Mouse (Mus musculus) heart, embryonic 11.5 days (tissue): ENCODE data around the gene Frmpd1. TPM values are rescaled to one million over a fixed set of nuclear protein-coding genes. Genes with fewer than 3 reads are reported as not detected.
A peak's percentile ranks its signal among the peaks of the same experiment; 100 is the strongest.

ENCODE experiments used
- ATAC-seq: fragments of 200-750 bp; cut with Nextera tagmentation; replicated peaks from 2 replicates; pipeline ENCODE4 v1.8.0; 2017; ENCODE audit warnings: moderate library complexity; ENCODE audit not compliant: insufficient number of reproducible peaks, low FRiP score, low TSS enrichment
- H3K27ac ChIP-seq: fragments of 300-500 bp; sonication (generic); 2 replicates; pipeline ENCODE4 v1.5.1; 2014; ENCODE audit warnings: mild to moderate bottlenecking, low read depth, low read length
- H3K27me3 ChIP-seq: fragments of 300-500 bp; sonication (generic); 2 replicates; pipeline ENCODE4 v1.6.1; 2014; ENCODE audit warnings: mild to moderate bottlenecking, low read length, mixed read lengths; ENCODE audit not compliant: control insufficient read depth, insufficient read depth
- H3K36me3 ChIP-seq: fragments of 300-500 bp; sonication (generic); 2 replicates; pipeline ENCODE4 v1.6.1; 2014; ENCODE audit warnings: mild to moderate bottlenecking, low read length, moderate library complexity, mixed read lengths; ENCODE audit not compliant: control insufficient read depth, insufficient read depth
- H3K4me1 ChIP-seq: fragments of 300-500 bp; sonication (generic); 2 replicates; pipeline ENCODE4 v1.6.1; 2014; ENCODE audit warnings: low read length; ENCODE audit not compliant: control insufficient read depth, insufficient read depth
- H3K4me2 ChIP-seq: fragments of 300-500 bp; sonication (generic); 2 replicates; pipeline ENCODE4 v1.6.1; 2014; ENCODE audit warnings: mild to moderate bottlenecking, moderate library complexity
- H3K4me3 ChIP-seq: fragments of 300-500 bp; sonication (generic); 2 replicates; pipeline ENCODE4 v1.5.1; 2014; ENCODE audit warnings: low read depth, low read length
- H3K9ac ChIP-seq: fragments of 300-500 bp; sonication (generic); 2 replicates; pipeline ENCODE4 v1.6.1; 2014; ENCODE audit warnings: mild to moderate bottlenecking, low read depth, low read length, moderate library complexity
- H3K9me3 ChIP-seq: fragments of 300-500 bp; sonication (generic); replicated peaks from 2 replicates; pipeline ENCODE4 v1.6.1; 2016; ENCODE audit warnings: low read length; ENCODE audit not compliant: control insufficient read depth
- WGBS: fragments of 180-500 bp; shearing (Covaris S2); extraction: QIAGEN DNeasy Blood & Tissue Kit; methylation state at CpG from one replicate; pipeline ENCODE4 v1.1.7; 2014; ENCODE audit not compliant: insufficient replicate concordance; 5-methylcytosine and 5-hydroxymethylcytosine counted together
- polyA plus RNA-seq: library from polyadenylated mRNA; unstranded; fragments of >200 nt; fragmentation: Nextera tagmentation; extraction: Ambion mirVana; gene quantifications from 2 replicates; pipeline ENCODE4 v1.2.1, GENCODE M21; 2014

Gene Frmpd1
- polyA plus RNA-seq, 1 experiment from 2014 or later = 3.6 TPM

DNA sequence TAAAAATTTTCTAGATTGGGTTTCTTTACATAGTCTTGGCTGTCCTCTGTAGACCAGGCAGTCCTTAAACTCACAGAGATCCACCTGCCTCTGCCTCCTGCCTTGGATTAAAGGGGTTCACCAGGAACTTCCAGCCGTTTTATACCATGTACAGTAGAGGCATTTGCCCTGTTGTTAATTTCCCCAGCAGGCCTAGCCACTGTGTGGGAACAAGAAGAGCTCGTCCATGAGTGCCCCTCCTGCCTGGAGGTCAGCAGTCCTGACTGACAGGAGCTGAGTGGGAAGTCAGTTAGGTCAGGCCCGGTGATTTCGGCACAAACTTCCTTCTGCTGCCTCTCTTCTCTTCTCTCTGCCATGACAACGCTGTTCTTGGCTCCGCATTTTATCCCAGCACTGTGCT, 123.9 kb downstream of the Frmpd1 start:
- no peak overlapping the region for H3K4me3 ChIP-seq
- no peaks in the 10 kb centered on the region for H3K27me3 ChIP-seq
- H3K4me1 ChIP-seq = no peaks in the 10 kb centered on the region
- H3K9me3 ChIP-seq = no peaks in the 10 kb centered on the region
- no peak overlapping the region for H3K27ac ChIP-seq
- H3K9ac ChIP-seq = no peak overlapping the region
- 84% methylated on average over 6 of the region's 6 CpGs for WGBS
- no peak for ATAC-seq
- H3K4me2 ChIP-seq = no peak overlapping the region
- peaks cover 15% of the 10 kb centered on the region for H3K36me3 ChIP-seq

DNA sequence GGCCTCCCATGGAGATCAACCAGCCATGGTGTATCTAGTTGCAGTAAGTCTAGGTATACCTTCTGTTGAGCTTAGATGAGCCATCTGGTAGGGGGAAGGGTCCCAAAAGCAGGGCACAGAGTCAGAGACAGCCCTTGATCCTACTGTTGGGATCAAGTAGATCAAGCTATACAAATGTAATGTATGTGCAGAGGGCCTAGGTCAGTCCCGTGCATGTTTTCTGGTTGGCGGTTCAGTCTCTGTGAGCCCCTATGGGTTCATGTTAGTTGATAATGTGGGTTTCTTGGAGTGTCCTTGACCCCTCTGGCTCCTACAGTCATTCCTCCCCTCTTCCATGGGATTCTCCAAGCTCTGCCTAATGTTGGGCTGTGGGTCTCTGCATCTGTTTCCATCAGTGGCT, 126.4 kb downstream of the Frmpd1 start:
- H3K27me3 ChIP-seq = no peaks in the 10 kb centered on the region
- no peak overlapping the region for H3K4me3 ChIP-seq
- H3K27ac ChIP-seq = no peak overlapping the region
- peaks cover 5% of the 10 kb centered on the region for H3K36me3 ChIP-seq
- no peak overlapping the region for H3K9ac ChIP-seq
- no peak overlapping the region for H3K4me2 ChIP-seq
- H3K4me1 ChIP-seq = no peaks in the 10 kb centered on the region
- H3K9me3 ChIP-seq = no peaks in the 10 kb centered on the region
- no peak for ATAC-seq
- 88% methylated on average over 2 of the region's 2 CpGs for WGBS

DNA sequence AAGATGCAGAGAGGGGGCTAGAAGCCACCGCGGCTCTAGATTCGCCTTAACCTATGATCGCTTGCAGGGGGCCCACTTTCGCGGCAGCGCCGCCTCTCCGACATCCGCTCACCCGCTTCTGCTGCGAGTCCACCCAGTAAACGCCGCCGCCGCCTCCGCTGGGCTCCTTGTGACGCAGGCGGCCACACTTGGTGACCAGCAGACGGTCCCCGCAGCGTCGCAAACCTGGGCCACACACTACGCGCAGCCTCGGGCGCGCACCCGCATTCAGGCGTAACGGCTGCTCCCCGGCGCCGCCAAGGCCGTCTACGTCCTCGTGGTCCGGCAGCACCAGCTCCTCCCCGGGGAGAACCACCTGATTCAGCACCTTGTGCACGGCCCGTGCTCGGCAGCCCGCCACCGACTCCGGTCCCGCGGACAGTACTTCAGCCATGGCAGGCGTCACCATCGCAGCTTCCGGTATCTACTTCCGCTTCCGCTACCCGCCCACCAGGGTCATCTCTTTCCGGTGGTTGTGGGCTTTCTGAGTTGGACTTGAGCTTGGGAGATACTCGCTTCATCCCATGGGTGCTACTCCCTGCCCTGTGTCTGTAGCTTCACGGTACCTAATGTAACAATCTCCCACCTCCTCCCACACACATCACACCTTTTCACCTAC, 135.6 kb downstream of the Frmpd1 start:
- H3K4me1 ChIP-seq = peaks cover 13% of the 10 kb centered on the region
- WGBS = under 1% methylated on average over 56 of the region's 56 CpGs
- H3K9me3 ChIP-seq = no peaks in the 10 kb centered on the region
- peaks cover 11% of the 10 kb centered on the region; the same call in 1 of the 2 replicates for H3K36me3 ChIP-seq
- ATAC-seq = peak; percentile 77
- H3K27ac ChIP-seq = peak overlapping the region; percentile 89
- peaks cover 9% of the 10 kb centered on the region for H3K27me3 ChIP-seq
- peak overlapping the region; percentile 91 for H3K9ac ChIP-seq
- H3K4me3 ChIP-seq = peak overlapping the region; percentile 81
- H3K4me2 ChIP-seq = peak overlapping the region; percentile 72

DNA sequence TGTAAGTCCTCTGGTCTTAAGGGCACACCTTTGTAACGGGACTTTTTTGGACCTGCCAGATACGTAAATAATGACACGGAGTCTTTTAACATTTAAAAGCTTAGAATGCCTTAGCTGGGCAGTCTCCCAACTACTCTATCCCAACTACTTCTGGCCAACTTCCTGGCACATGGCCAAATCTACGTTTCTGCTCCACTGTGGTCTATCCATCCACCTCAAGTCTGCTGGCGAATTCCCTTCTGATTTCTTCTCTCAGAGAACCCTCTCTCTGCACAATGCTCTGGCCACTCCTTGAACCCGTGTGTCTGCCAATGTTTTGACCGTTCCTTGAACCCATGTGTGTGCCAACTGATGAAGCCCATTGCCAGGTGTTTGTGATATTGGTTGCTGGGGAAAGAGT, 146.5 kb downstream of the Frmpd1 start:
- Histone ChIP-seq H3K27ac (no peak overlapping the region), H3K27me3 (no peaks in the 10 kb centered on the region), H3K4me1 (no peaks in the 10 kb centered on the region), H3K9ac (no peak overlapping the region), H3K36me3 (no peaks in the 10 kb centered on the region), H3K9me3 (no peaks in the 10 kb centered on the region), H3K4me2 (no peak overlapping the region), H3K4me3 (no peak overlapping the region)
- ATAC-seq = no peak
- 78% methylated on average over 7 of the region's 7 CpGs for WGBS

DNA sequence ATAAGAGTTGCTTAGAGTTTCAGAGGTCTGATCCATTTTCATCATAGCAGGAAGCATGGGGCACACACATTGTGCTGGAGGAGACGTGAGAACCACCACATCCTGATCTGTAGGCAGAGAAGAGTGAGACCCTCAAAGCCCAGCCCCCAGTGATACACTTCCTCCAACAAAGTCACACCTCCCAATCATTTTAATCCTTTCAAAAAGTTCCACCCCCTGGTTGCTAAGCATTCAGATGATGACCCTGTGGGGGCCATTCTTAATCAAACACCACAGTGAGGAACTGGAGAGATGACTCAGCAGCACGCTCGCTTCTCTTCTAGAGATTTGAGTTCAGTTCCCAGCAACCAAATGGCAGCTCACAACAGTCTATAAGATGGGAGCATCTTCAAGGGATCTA, 147.8 kb downstream of the Frmpd1 start:
- Histone ChIP-seq H3K9ac (no peak overlapping the region), H3K4me2 (no peak overlapping the region), H3K4me3 (no peak overlapping the region), H3K9me3 (no peaks in the 10 kb centered on the region), H3K27me3 (no peaks in the 10 kb centered on the region), H3K27ac (no peak overlapping the region), H3K36me3 (no peaks in the 10 kb centered on the region), H3K4me1 (no peaks in the 10 kb centered on the region)
- ATAC-seq = no peak
- WGBS = 51% methylated on average over 3 of the region's 3 CpGs

Other genes with a start within 250 kb of the Frmpd1 start
- gene Grhpr, start 203.5 kb upstream of the Frmpd1 start, polyA plus RNA-seq = 84.3 and 87.9 TPM in 2 replicates
- gene Zbtb5, start 172.5 kb upstream of the Frmpd1 start, polyA plus RNA-seq = 16.3 and 17.3 TPM in 2 replicates
- gene Polr1e, start 166.3 kb upstream of the Frmpd1 start, polyA plus RNA-seq = 43.1 and 43.6 TPM in 2 replicates
- gene Fbxo10, start 100.3 kb upstream of the Frmpd1 start, polyA plus RNA-seq = 6.4 and 9.2 TPM in 2 replicates
- 222 TPM in 2 replicates for gene Tomm5, start 76.8 kb upstream of the Frmpd1 start, polyA plus RNA-seq
- 13.3 and 14.0 TPM in 2 replicates for gene Trmt10b, start 112.3 kb downstream of the Frmpd1 start, polyA plus RNA-seq
- gene Dcaf10, start 157.2 kb downstream of the Frmpd1 start, polyA plus RNA-seq = 10.6 and 12.4 TPM in 2 replicates
- 43.1 and 49.7 TPM in 2 replicates for gene Exosc3, start 157.9 kb downstream of the Frmpd1 start, polyA plus RNA-seq
- gene Slc25a51, start 223.9 kb downstream of the Frmpd1 start, polyA plus RNA-seq = 60.7 and 73.4 TPM in 2 replicates